12 mouse cellular contexts compared by ENCODE assay signal in genomic region chr3:109765141-109765540, GRCm38 (mm10).
"Had no signal": no experiment of that assay in that cellular context is flagged by ENCODE, and none has a peak within 500 bp of the region (broad histone marks: within the 10 kb centered on the region; RNA-seq: fewer than 3 reads in every experiment).

No protein-coding gene starts in this region.

- ATAC-seq: lung, postnatal 0 days had no signal

- H3K4me2 ChIP-seq: kidney, embryonic 15.5 days; limb, embryonic 13.5 days; neural tube, embryonic 12.5 days had no signal

- H3K4me3 ChIP-seq: kidney, embryonic 15.5 days; limb, embryonic 13.5 days; neural tube, embryonic 12.5 days had no signal

- H3K27me3 ChIP-seq: kidney, embryonic 15.5 days; limb, embryonic 13.5 days; neural tube, embryonic 12.5 days had no signal

- H3K27ac ChIP-seq: kidney, embryonic 15.5 days; limb, embryonic 13.5 days; liver, embryonic 14.5 days; neural tube, embryonic 12.5 days; stomach, postnatal 0 days had no signal

- H3K36me3 ChIP-seq: kidney, embryonic 15.5 days; limb, embryonic 13.5 days; neural tube, embryonic 12.5 days had no signal

- H3K9ac ChIP-seq: kidney, embryonic 15.5 days; limb, embryonic 13.5 days; liver, embryonic 14.5 days; neural tube, embryonic 12.5 days had no signal

- H3K9me3 ChIP-seq: kidney, embryonic 15.5 days; limb, embryonic 13.5 days; neural tube, embryonic 12.5 days had no signal

- DNase-seq: kidney, postnatal 14 days; lung, adult 2 months; lung, postnatal 36 days; midbrain, embryonic 14.5 days; right cerebral cortex, postnatal 14 days; thymus, postnatal 4 days had no signal

- H3K4me1 ChIP-seq: kidney, embryonic 15.5 days; limb, embryonic 13.5 days; neural tube, embryonic 12.5 days had no signal
